Mouse (Mus musculus) myocyte (in vitro differentiated cells): ENCODE data around the gene Ccdc114.

Source experiments
- CEBPB ChIP-seq: IDR thresholded peaks from 2 replicates; pipeline ENCODE4 v1.6.1; 2011; ENCODE audit warnings: mild to moderate bottlenecking, moderate library complexity; ENCODE audit not compliant: poor library complexity, insufficient read depth, severe bottlenecking
- MAX ChIP-seq: IDR thresholded peaks from one replicate; pipeline ENCODE4 v1.6.1; 2011; ENCODE audit warnings: low read depth, mild to moderate bottlenecking, control low read depth
- MYOD1 ChIP-seq, 3 experiments: IDR thresholded peaks; one replicate each; pipeline ENCODE4 v1.6.1; 2011; ENCODE audit warnings: control low read depth in 2 of 3, low read depth in 2 of 3, mild to moderate bottlenecking in 2 of 3, moderate library complexity in 1 of 3; ENCODE audit not compliant: insufficient read length in 2 of 3, control insufficient read depth in 1 of 3
- POLR2A ChIP-seq: IDR thresholded peaks from one replicate; pipeline ENCODE4 v1.6.1; 2011; ENCODE audit warnings: low read depth, mild to moderate bottlenecking, control low read depth, moderate library complexity; ENCODE audit not compliant: insufficient read length
- SRF ChIP-seq: IDR thresholded peaks from one replicate; pipeline ENCODE4 v1.6.1; 2011; ENCODE audit warnings: low read depth; ENCODE audit not compliant: control insufficient read depth, insufficient read length
- TCF12 ChIP-seq: IDR thresholded peaks from one replicate; pipeline ENCODE4 v1.6.1; 2011; ENCODE audit warnings: mild to moderate bottlenecking, control low read depth; ENCODE audit not compliant: poor library complexity, insufficient read depth, severe bottlenecking
- USF1 ChIP-seq: IDR thresholded peaks from one replicate; pipeline ENCODE4 v1.6.1; 2011; ENCODE audit warnings: low read depth, mild to moderate bottlenecking, control low read depth, moderate library complexity

DNA sequence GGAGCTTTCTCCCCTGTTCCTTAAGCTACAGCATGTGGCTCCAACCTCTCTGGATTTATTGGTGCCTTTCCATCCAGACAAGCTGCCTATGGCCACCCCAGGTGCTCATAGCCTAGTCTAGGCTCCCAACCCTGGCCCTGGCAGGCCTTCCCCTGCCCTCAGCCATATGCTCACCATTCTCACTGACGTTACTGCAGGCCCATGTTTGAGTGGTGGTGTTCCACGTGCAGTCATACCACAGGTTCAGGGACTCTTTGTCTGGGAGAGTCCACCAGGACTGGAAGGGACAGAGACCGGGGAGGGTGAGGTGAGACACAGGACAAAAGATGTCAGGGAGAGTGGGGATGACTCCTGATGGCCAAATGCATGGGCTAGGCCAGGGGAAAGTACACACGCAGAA lies 4.1 kb upstream of the Ccdc114 start:
- TF ChIP-seq MYOD1 (IDR thresholded peaks at IDR 0.05; ENCODE audit: control insufficient read depth in 1 of 3, insufficient read length in 2 of 3, low read depth in 2 of 3) (no peak), SRF (no peak), POLR2A (no peak), USF1 (no peak), MAX (no peak), CEBPB (no peak), TCF12 (no peak)
